Mouse (Mus musculus) midbrain, embryonic 16.5 days (tissue): ENCODE measurements around the gene Grik2. TPM values are rescaled to one million over a fixed set of nuclear protein-coding genes. Genes with fewer than 3 reads are reported as not detected.

Experiments used
- ATAC-seq: fragments of 200-750 bp; cut with Nextera tagmentation; 2 replicates; pipeline ENCODE4 v1.8.0; 2017; ENCODE audit warnings: moderate TSS enrichment
- H3K27ac ChIP-seq: fragments of 300-500 bp; sonication (generic); 2 replicates; pipeline ENCODE4 v1.5.1; 2014; ENCODE audit warnings: mild to moderate bottlenecking, low read length, mixed read lengths
- H3K27me3 ChIP-seq: fragments of 300-500 bp; sonication (generic); 2 replicates; pipeline ENCODE4 v1.6.1; 2014; ENCODE audit warnings: low read depth, low read length, mixed read lengths; ENCODE audit not compliant: control insufficient read depth, insufficient read depth
- H3K36me3 ChIP-seq: fragments of 300-500 bp; sonication (generic); 2 replicates; pipeline ENCODE4 v1.6.1; 2014; ENCODE audit warnings: mild to moderate bottlenecking, low read length, moderate library complexity, mixed read lengths; ENCODE audit not compliant: control insufficient read depth, insufficient read depth
- H3K4me1 ChIP-seq: fragments of 300-500 bp; sonication (generic); 2 replicates; pipeline ENCODE4 v1.6.1; 2014; ENCODE audit warnings: mild to moderate bottlenecking, low read length, mixed read lengths; ENCODE audit not compliant: control insufficient read depth, insufficient read depth
- H3K4me2 ChIP-seq: fragments of 300-500 bp; sonication (generic); 2 replicates; pipeline ENCODE4 v1.6.1; 2014; ENCODE audit warnings: mild to moderate bottlenecking, low read length, mixed read lengths
- H3K4me3 ChIP-seq: fragments of 300-500 bp; sonication (generic); 2 replicates; pipeline ENCODE4 v1.5.1; 2014; ENCODE audit warnings: low read depth, mild to moderate bottlenecking, low read length, moderate library complexity, mixed read lengths
- H3K9ac ChIP-seq: fragments of 300-500 bp; sonication (generic); 2 replicates; pipeline ENCODE4 v1.6.1; 2014; ENCODE audit warnings: low read depth, low read length, mixed read lengths
- H3K9me3 ChIP-seq: fragments of 300-500 bp; sonication (generic); replicated peaks from 2 replicates; pipeline ENCODE4 v1.6.1; 2014; ENCODE audit warnings: mild to moderate bottlenecking, low read length, mixed read lengths; ENCODE audit not compliant: control insufficient read depth, poor library complexity, severe bottlenecking
- WGBS: fragments of 180-500 bp; shearing (Covaris S2); extraction: QIAGEN DNeasy Blood & Tissue Kit; methylation state at CpG from one replicate; pipeline ENCODE4 v1.1.7; 2014; 5-methylcytosine and 5-hydroxymethylcytosine counted together
- polyA plus RNA-seq: library from polyadenylated mRNA; unstranded; fragments of >200 nt; fragmentation: Nextera tagmentation; extraction: Ambion mirVana; gene quantifications from 2 replicates; pipeline ENCODE4 v1.2.1, GENCODE M21; 2015

Grik2 gene
- polyA plus RNA-seq, 1 experiment from 2014 or later, result 35.4 TPM

- no peak overlapping the region for H3K27ac ChIP-seq
- no peak for ATAC-seq
- WGBS, result 57% methylated on average over 2 of the region's 2 CpGs
Measured at GRCm38 (mm10) chr10:49597652-49598051, 190.9 kb downstream of the Grik2 start.

GRCm38 (mm10) chr10:49573514-49573913 lies 215.1 kb downstream of the Grik2 start:
- no peak for ATAC-seq
- H3K4me3 ChIP-seq, result no peak overlapping the region
- 83% methylated on average over 7 of the region's 7 CpGs for WGBS
- no peaks in the 10 kb centered on the region for H3K9me3 ChIP-seq
- no peaks in the 10 kb centered on the region for H3K27me3 ChIP-seq
- no peak overlapping the region for H3K27ac ChIP-seq
- no peaks in the 10 kb centered on the region for H3K36me3 ChIP-seq
- no peak overlapping the region for H3K9ac ChIP-seq
- H3K4me1 ChIP-seq, result no peaks in the 10 kb centered on the region
- no peak overlapping the region for H3K4me2 ChIP-seq

More at GRCm38 (mm10) chr10:49597652-49598051, 190.9 kb downstream of the Grik2 start:
- Histone ChIP-seq H3K36me3 (no peaks in the 10 kb centered on the region), H3K9me3 (no peaks in the 10 kb centered on the region), H3K4me3 (no peak overlapping the region), H3K4me2 (no peak overlapping the region), H3K9ac (no peak overlapping the region), H3K4me1 (no peaks in the 10 kb centered on the region), H3K27me3 (no peaks in the 10 kb centered on the region)

- no peak overlapping the region for H3K4me3 ChIP-seq
- H3K27me3 ChIP-seq, result no peaks in the 10 kb centered on the region
- no peak overlapping the region for H3K4me2 ChIP-seq
- 69% methylated on average over 1 of the region's 1 CpGs for WGBS
- no peaks in the 10 kb centered on the region for H3K36me3 ChIP-seq
- ATAC-seq, result no peak
- H3K9me3 ChIP-seq, result no peaks in the 10 kb centered on the region
- H3K27ac ChIP-seq, result no peak overlapping the region
- H3K9ac ChIP-seq, result no peak overlapping the region
- no peaks in the 10 kb centered on the region for H3K4me1 ChIP-seq
Measured at GRCm38 (mm10) chr10:49559872-49560407, 228.6 kb downstream of the Grik2 start.

- H3K9ac ChIP-seq, result no peak overlapping the region
- H3K4me2 ChIP-seq, result no peak overlapping the region
- no peak overlapping the region for H3K27ac ChIP-seq
- 62% methylated on average over 1 of the region's 1 CpGs for WGBS
- H3K4me3 ChIP-seq, result no peak overlapping the region
- no peaks in the 10 kb centered on the region for H3K36me3 ChIP-seq
- no peak for ATAC-seq
- no peaks in the 10 kb centered on the region for H3K4me1 ChIP-seq
- H3K9me3 ChIP-seq, result no peaks in the 10 kb centered on the region
- H3K27me3 ChIP-seq, result no peaks in the 10 kb centered on the region
Measured at GRCm38 (mm10) chr10:49542249-49542648, 246.3 kb downstream of the Grik2 start.

GRCm38 (mm10) chr10:49519752-49520151 lies 268.8 kb downstream of the Grik2 start:
- 98% methylated on average over 1 of the region's 1 CpGs for WGBS
- H3K4me2 ChIP-seq, result no peak overlapping the region

GRCm38 (mm10) chr10:49500628-49501027 lies 287.9 kb downstream of the Grik2 start:
- no peak overlapping the region for H3K9ac ChIP-seq
- H3K4me3 ChIP-seq, result no peak overlapping the region
- H3K4me1 ChIP-seq, result no peaks in the 10 kb centered on the region
- H3K36me3 ChIP-seq, result no peaks in the 10 kb centered on the region
- 62% methylated on average over 1 of the region's 1 CpGs for WGBS
- no peaks in the 10 kb centered on the region for H3K27me3 ChIP-seq
- no peak overlapping the region for H3K4me2 ChIP-seq
- no peak overlapping the region for H3K27ac ChIP-seq
- H3K9me3 ChIP-seq, result no peaks in the 10 kb centered on the region
- ATAC-seq, result no peak

More at GRCm38 (mm10) chr10:49519752-49520151, 268.8 kb downstream of the Grik2 start:
- Histone ChIP-seq H3K27ac (no peak overlapping the region), H3K27me3 (no peaks in the 10 kb centered on the region), H3K9ac (no peak overlapping the region), H3K4me3 (no peak overlapping the region), H3K4me1 (no peaks in the 10 kb centered on the region), H3K9me3 (no peaks in the 10 kb centered on the region), H3K36me3 (no peaks in the 10 kb centered on the region)
- no peak for ATAC-seq

GRCm38 (mm10) chr10:49497302-49497701 lies 291.3 kb downstream of the Grik2 start:
- H3K4me2 ChIP-seq, result no peak overlapping the region
- no peak for ATAC-seq
- no peaks in the 10 kb centered on the region for H3K27me3 ChIP-seq
- H3K4me3 ChIP-seq, result no peak overlapping the region
- no peak overlapping the region for H3K9ac ChIP-seq
- H3K27ac ChIP-seq, result no peak overlapping the region
- H3K9me3 ChIP-seq, result no peaks in the 10 kb centered on the region
- WGBS, result 85% methylated on average over 1 of the region's 1 CpGs
- H3K36me3 ChIP-seq, result no peaks in the 10 kb centered on the region
- no peaks in the 10 kb centered on the region for H3K4me1 ChIP-seq

GRCm38 (mm10) chr10:49481439-49481838 lies 307.1 kb downstream of the Grik2 start:
- WGBS, result 87% methylated on average over 4 of the region's 4 CpGs
- no peak overlapping the region for H3K27ac ChIP-seq
- H3K4me3 ChIP-seq, result no peak overlapping the region
- H3K9ac ChIP-seq, result no peak overlapping the region
- no peaks in the 10 kb centered on the region for H3K36me3 ChIP-seq
- H3K9me3 ChIP-seq, result no peaks in the 10 kb centered on the region
- no peak overlapping the region for H3K4me2 ChIP-seq
- H3K4me1 ChIP-seq, result no peaks in the 10 kb centered on the region
- ATAC-seq, result no peak
- H3K27me3 ChIP-seq, result no peaks in the 10 kb centered on the region

GRCm38 (mm10) chr10:49480085-49480749 lies 308.3 kb downstream of the Grik2 start:
- Histone ChIP-seq H3K36me3 (no peaks in the 10 kb centered on the region), H3K27ac (no peak overlapping the region), H3K9me3 (no peaks in the 10 kb centered on the region), H3K4me2 (no peak overlapping the region), H3K4me3 (no peak overlapping the region), H3K4me1 (no peaks in the 10 kb centered on the region), H3K9ac (no peak overlapping the region), H3K27me3 (no peaks in the 10 kb centered on the region)
- WGBS, result 83% methylated on average over 5 of the region's 5 CpGs
- ATAC-seq, result no peak
